Mouse (Mus musculus): ENCODE measurements around the gene Cyb5r4. TPM values are rescaled to one million over a fixed set of nuclear protein-coding genes. Genes with fewer than 3 reads are reported as not detected.
"Not testable (repeated sequence)": the region's sequence is repeated elsewhere in the genome, so short reads cannot be mapped to it uniquely, and the experiment has no call there.

The Cyb5r4 gene
- polyA plus RNA-seq, 1 experiment from 2014 or later, result 93.5 TPM

- peaks cover 13% of the 10 kb centered on the region for H3K4me1 ChIP-seq (replicated peaks)
- H3K27ac ChIP-seq (replicated peaks), result peak overlapping the region; percentile 77
- H3K36me3 ChIP-seq, result no peaks in the 10 kb centered on the region
- no peaks in the 10 kb centered on the region for H3K9me3 ChIP-seq
- H3K9ac ChIP-seq, result no peak overlapping the region
- WGBS, result 33% methylated on average over 6 of the region's 6 CpGs
- ATAC-seq (ENCODE audit: low read depth), result peak; percentile 87
- H3K4me3 ChIP-seq, result no peak overlapping the region
- H3K27me3 ChIP-seq, result no peaks in the 10 kb centered on the region
- H3K4me2 ChIP-seq, result peak overlapping the region; percentile 17
Measured at GRCm38 (mm10) chr9:87115456-87115931, 93.7 kb downstream of the Cyb5r4 start.

- Histone ChIP-seq H3K4me1 (replicated peaks) (peaks cover 13% of the 10 kb centered on the region), H3K4me3 (no peak overlapping the region), H3K9ac (no peak overlapping the region), H3K4me2 (no peak overlapping the region; the same call in 1 of the 2 replicates), H3K36me3 (no peaks in the 10 kb centered on the region), H3K27ac (replicated peaks) (peak overlapping the region; percentile 57), H3K27me3 (no peaks in the 10 kb centered on the region), H3K9me3 (no peaks in the 10 kb centered on the region)
- WGBS, result 50% methylated on average over 1 of the region's 1 CpGs
- ATAC-seq (ENCODE audit: low read depth), result peak; percentile 49; the same call in 1 of the 2 replicates
Measured at GRCm38 (mm10) chr9:87115978-87116377, 94.2 kb downstream of the Cyb5r4 start.

- Histone ChIP-seq H3K4me1 (replicated peaks) (peaks cover 13% of the 10 kb centered on the region), H3K27me3 (no peaks in the 10 kb centered on the region), H3K9me3 (no peaks in the 10 kb centered on the region), H3K9ac (no peak overlapping the region), H3K27ac (replicated peaks) (no peak overlapping the region), H3K4me2 (no peak overlapping the region), H3K4me3 (no peak overlapping the region), H3K36me3 (no peaks in the 10 kb centered on the region)
- 77% methylated on average over 3 of the region's 3 CpGs for WGBS
- ATAC-seq (ENCODE audit: low read depth), result no peak
Measured at GRCm38 (mm10) chr9:87118996-87119395, 97.2 kb downstream of the Cyb5r4 start.

GRCm38 (mm10) chr9:87121956-87122493 is 100.2 kb downstream of the Cyb5r4 start:
- Histone ChIP-seq H3K9me3 (no peaks in the 10 kb centered on the region), H3K27me3 (no peaks in the 10 kb centered on the region), H3K4me1 (replicated peaks) (no peaks in the 10 kb centered on the region), H3K9ac (no peak overlapping the region), H3K36me3 (no peaks in the 10 kb centered on the region), H3K27ac (replicated peaks) (no peak overlapping the region), H3K4me2 (no peak overlapping the region), H3K4me3 (no peak overlapping the region)
- ATAC-seq (ENCODE audit: low read depth), result no peak
- 54% methylated on average over 9 of the region's 9 CpGs for WGBS

- not testable (repeated sequence) for H3K4me3 ChIP-seq; H3K9ac ChIP-seq; H3K27ac ChIP-seq (replicated peaks); H3K36me3 ChIP-seq; H3K4me2 ChIP-seq; H3K4me1 ChIP-seq (replicated peaks); H3K9me3 ChIP-seq; H3K27me3 ChIP-seq; ATAC-seq (ENCODE audit: low read depth)
- WGBS, result 78% methylated on average over 6 of the region's 6 CpGs
Measured at GRCm38 (mm10) chr9:87127046-87127445, 105.2 kb downstream of the Cyb5r4 start.

Other genes with a start within 250 kb of the Cyb5r4 start
- gene Snap91, start 141.4 kb upstream of the Cyb5r4 start, polyA plus RNA-seq (2015; fragmentation: Nextera tagmentation; extraction: Ambion mirVana), result 113 and 114 TPM in 2 replicates
- 6.0 and 6.1 TPM in 2 replicates for gene Ripply2, start 6.5 kb upstream of the Cyb5r4 start, polyA plus RNA-seq (2015; fragmentation: Nextera tagmentation; extraction: Ambion mirVana)
- gene Mrap2, start 122.3 kb downstream of the Cyb5r4 start, polyA plus RNA-seq (2015; fragmentation: Nextera tagmentation; extraction: Ambion mirVana), result 0.47 and 0.61 TPM in 2 replicates
- gene Cep162, start 233.5 kb downstream of the Cyb5r4 start, polyA plus RNA-seq (2015; fragmentation: Nextera tagmentation; extraction: Ambion mirVana), result 6.5 and 6.9 TPM in 2 replicates